In the genomic region with DNA sequence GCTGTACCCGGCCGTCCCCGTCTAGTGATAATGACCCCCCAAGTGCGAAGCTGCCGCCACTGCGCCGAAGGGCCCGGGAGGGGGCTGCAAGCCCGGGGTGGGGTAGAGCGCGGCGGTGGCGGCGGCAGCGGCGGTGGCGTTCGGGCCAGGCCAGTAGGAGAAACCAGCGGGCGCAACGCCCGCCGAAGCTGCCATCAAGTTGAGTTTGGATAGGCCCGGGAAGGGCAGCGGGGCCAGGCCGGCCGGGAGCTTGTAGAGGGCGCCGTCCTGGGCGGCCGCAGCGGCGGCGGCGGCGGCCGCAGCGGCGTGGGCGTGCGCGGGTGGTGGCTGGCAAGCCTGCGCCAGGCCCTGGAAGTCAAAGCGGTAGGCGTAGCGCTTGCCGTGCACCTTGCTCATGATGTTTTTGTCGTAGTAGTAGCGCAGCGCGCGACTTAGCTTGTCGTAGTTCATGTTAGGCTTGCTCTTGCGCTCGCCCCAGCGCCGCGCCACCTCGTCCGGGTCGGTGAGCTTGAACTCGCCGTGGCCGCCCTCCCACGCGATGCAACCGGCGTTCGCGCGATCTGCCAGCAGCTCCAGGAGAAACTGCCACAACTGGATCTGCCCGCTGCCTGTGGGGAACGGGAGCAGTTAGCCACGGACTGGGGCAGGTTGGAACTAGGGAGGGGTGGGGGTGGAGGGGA, we compare ENCODE assay signal across 8 mouse cellular contexts. TPM values are rescaled to one million over a fixed set of nuclear protein-coding genes. Genes with fewer than 3 reads are reported as not detected.
DNase-seq lines count a peak whose midpoint lies in the region; ATAC-seq and TF ChIP-seq lines count a peak whose summit lies in the region.

No protein-coding gene starts in this region.

- ATAC-seq in limb, embryonic 14.5 days (ENCODE audit: low FRiP score, low read depth): no peak
- no peak for ATAC-seq in stomach, embryonic 16.5 days (ENCODE audit: insufficient read depth, low FRiP score)

- TF ChIP-seq CTCF in cerebellum, adult 2 months (IDR thresholded peaks at IDR 0.05; ENCODE audit: borderline replicate concordance, insufficient read depth, low read depth, low read length): no peak

- peak; percentile 30 to 42 for DNase-seq in cerebellum, adult 2 months
- no peak for DNase-seq in cerebellum, adult 11 months
- peak; percentile 20 for DNase-seq in ovary, postnatal 36 days (ENCODE audit: low spot score)
- DNase-seq in ovary, adult 18-20 months (ENCODE audit: low spot score): no peak
- DNase-seq in limb, embryonic 14.5 days (ENCODE audit: low spot score): no peak
- no peak for DNase-seq in thymus, postnatal 10 days (ENCODE audit: low spot score in 2 of 2)
- no peak for DNase-seq in spleen, adult 12 weeks (ENCODE audit: low spot score)

- peaks cover 11% of the 10 kb centered on the region; the same call in 1 of the 2 replicates for H3K27me3 ChIP-seq in cerebellum, adult 2 months (ENCODE audit: control insufficient read depth, insufficient read depth, low read length)
- H3K27me3 ChIP-seq in limb, embryonic 14.5 days (ENCODE audit: control insufficient read depth, insufficient read depth, low read length): peaks cover 79% of the 10 kb centered on the region
- H3K27me3 ChIP-seq in stomach, embryonic 16.5 days (ENCODE audit: control insufficient read depth, insufficient read depth, low read length): peaks cover 80% of the 10 kb centered on the region

- no peak for TF ChIP-seq POLR2A in cerebellum, adult 2 months (IDR thresholded peaks at IDR 0.05; ENCODE audit: borderline replicate concordance, insufficient read depth, low read length)
- TF ChIP-seq POLR2A in limb, embryonic 14.5 days (IDR thresholded peaks at IDR 0.05; ENCODE audit: borderline replicate concordance, extremely low read depth, insufficient read depth, insufficient read length): no peak

- under 1% methylated on average over 74 of the region's 74 CpGs for WGBS in cerebellum, adult 2 months
- 1% methylated on average over 48 of the region's 74 CpGs for WGBS in limb, embryonic 14.5 days
- WGBS in stomach, embryonic 16.5 days: under 1% methylated on average over 74 of the region's 74 CpGs

- H3K4me1 ChIP-seq in cerebellum, adult 2 months (ENCODE audit: control insufficient read depth, insufficient read depth, low read length): peaks cover 5% of the 10 kb centered on the region; the same call in 1 of the 2 replicates
- H3K4me1 ChIP-seq in limb, embryonic 14.5 days (ENCODE audit: control insufficient read depth, insufficient read depth, low read length): peaks cover 15% of the 10 kb centered on the region; the same call in 1 of the 2 replicates
- peaks cover 13% of the 10 kb centered on the region for H3K4me1 ChIP-seq in stomach, embryonic 16.5 days (ENCODE audit: control insufficient read depth, insufficient read depth, low read length)

- H3K27ac ChIP-seq in cerebellum, adult 2 months (ENCODE audit: insufficient read depth, low read length): no peak overlapping the region
- no peak overlapping the region for H3K27ac ChIP-seq in limb, embryonic 14.5 days (replicated peaks; ENCODE audit: low read depth, low read length)
- no peak overlapping the region for H3K27ac ChIP-seq in stomach, embryonic 16.5 days (ENCODE audit: low read length)

- H3K36me3 ChIP-seq in limb, embryonic 14.5 days (ENCODE audit: control insufficient read depth, insufficient read depth, low read length): no peaks in the 10 kb centered on the region
- no peaks in the 10 kb centered on the region for H3K36me3 ChIP-seq in stomach, embryonic 16.5 days (ENCODE audit: control insufficient read depth, insufficient read depth, low read length)

- H3K4me2 ChIP-seq in limb, embryonic 14.5 days (replicated peaks; ENCODE audit: low read depth, low read length, severe bottlenecking): peak overlapping the region; percentile 48
- H3K4me2 ChIP-seq in stomach, embryonic 16.5 days (ENCODE audit: low read depth, low read length): peak overlapping the region; percentile 50

- no peaks in the 10 kb centered on the region for H3K9me3 ChIP-seq in limb, embryonic 14.5 days (ENCODE audit: control insufficient read depth, low read length)
- H3K9me3 ChIP-seq in stomach, embryonic 16.5 days (replicated peaks; ENCODE audit: control insufficient read depth, low read length): no peaks in the 10 kb centered on the region

- no peak overlapping the region for H3K9ac ChIP-seq in limb, embryonic 14.5 days (ENCODE audit: low read depth, low read length, severe bottlenecking)
- no peak overlapping the region; the same call in 1 of the 2 replicates for H3K9ac ChIP-seq in stomach, embryonic 16.5 days (ENCODE audit: low read length)

- peak overlapping the region; percentile 62 for H3K4me3 ChIP-seq in cerebellum, adult 2 months (replicated peaks; ENCODE audit: insufficient read depth, low read depth, low read length)
- peak overlapping the region; percentile 33 for H3K4me3 ChIP-seq in limb, embryonic 14.5 days (replicated peaks; ENCODE audit: low read length)
- H3K4me3 ChIP-seq in stomach, embryonic 16.5 days (replicated peaks; ENCODE audit: low read length): peak overlapping the region; percentile 36

RNA-seq across cellular contexts. Expression of gene Fev, which starts 3.0 kb away (rescaled TPM):
- polyA plus RNA-seq in cerebellum, adult 2 months (2012; rRNA removed): 0.46 and 1.1 TPM in 2 replicates
- polyA plus RNA-seq in limb, embryonic 14.5 days (2012; rRNA removed): 0.05 TPM in 1 of 2 replicates, not detected in the other
- 0.14 TPM in 1 of 2 replicates, not detected in the other for polyA plus RNA-seq in limb, embryonic 14.5 days (2014; fragmentation: Nextera tagmentation; extraction: Ambion mirVana)
- 0.15 and 0.44 TPM in 2 replicates for polyA plus RNA-seq in stomach, embryonic 16.5 days (2015; fragmentation: Nextera tagmentation; extraction: Ambion mirVana)

RNA-seq across cellular contexts. Expression of gene Cryba2, which starts 10.7 kb away (rescaled TPM):
- 1.7 and 3.3 TPM in 2 replicates for polyA plus RNA-seq in cerebellum, adult 2 months (2012; rRNA removed)
- not detected in 2 replicates for polyA plus RNA-seq in limb, embryonic 14.5 days (2012; rRNA removed)
- not detected in 2 replicates for polyA plus RNA-seq in limb, embryonic 14.5 days (2014; fragmentation: Nextera tagmentation; extraction: Ambion mirVana)
- 1.4 and 1.9 TPM in 2 replicates for polyA plus RNA-seq in stomach, embryonic 16.5 days (2015; fragmentation: Nextera tagmentation; extraction: Ambion mirVana)

RNA-seq across cellular contexts. Expression of gene Cdk5r2, which starts 27.5 kb away (rescaled TPM):
- polyA plus RNA-seq in cerebellum, adult 2 months (2012; rRNA removed): 83.2 and 85.2 TPM in 2 replicates
- 0.49 and 0.63 TPM in 2 replicates for polyA plus RNA-seq in limb, embryonic 14.5 days (2012; rRNA removed)
- 0.07 and 0.10 TPM in 2 replicates for polyA plus RNA-seq in limb, embryonic 14.5 days (2014; fragmentation: Nextera tagmentation; extraction: Ambion mirVana)
- 0.06 and 0.20 TPM in 2 replicates for polyA plus RNA-seq in stomach, embryonic 16.5 days (2015; fragmentation: Nextera tagmentation; extraction: Ambion mirVana)

RNA-seq across cellular contexts. Expression of gene Cfap65, which starts 53.2 kb away (rescaled TPM):
- polyA plus RNA-seq in cerebellum, adult 2 months (2012; rRNA removed): 2.6 and 3.7 TPM in 2 replicates
- 0.01 TPM in 1 of 2 replicates, not detected in the other for polyA plus RNA-seq in limb, embryonic 14.5 days (2012; rRNA removed)
- polyA plus RNA-seq in limb, embryonic 14.5 days (2014; fragmentation: Nextera tagmentation; extraction: Ambion mirVana): not detected in 2 replicates
- 0.05 and 0.07 TPM in 2 replicates for polyA plus RNA-seq in stomach, embryonic 16.5 days (2015; fragmentation: Nextera tagmentation; extraction: Ambion mirVana)

Comparison
In these comparisons a context has a peak if more than half of its experiments do, and no peak if none do; other contexts are left out.
1. DNase-seq: peak in cerebellum, adult 2 months (2 of 2) and ovary, postnatal 36 days (single experiment); none in cerebellum, adult 11 months (single experiment), ovary, adult 18-20 months (single experiment), limb, embryonic 14.5 days (single experiment), thymus, postnatal 10 days (0 of 2) and spleen, adult 12 weeks (single experiment).
2. RNA of gene Cdk5r2, which starts 27.5 kb away (polyA plus RNA-seq): 83.2 to 85.2 TPM in cerebellum, adult 2 months; 0.07 to 0.63 TPM in limb, embryonic 14.5 days and 0.06 to 0.20 TPM in stomach, embryonic 16.5 days; every median in the first group is over 10 times any median in the second.
3. Peak in every context shown above with its lines, with median percentiles within 50 percentile points of each other: H3K4me3 ChIP-seq.